Mouse (Mus musculus): ENCODE results near the gene Rpl31. TPM values are rescaled to one million over a fixed set of nuclear protein-coding genes. Genes with fewer than 3 reads are reported as not detected.
A peak's percentile ranks its signal among the peaks of the same experiment; 100 is the strongest.

Gene Rpl31
- polyA plus RNA-seq, 1 experiment from 2014 or later, result 371 TPM

GRCm38 (mm10) chr1:39389338-39389737, 21.7 kb downstream of the Rpl31 start:
- Histone ChIP-seq H3K36me3 (no peaks in the 10 kb centered on the region), H3K9ac (replicated peaks) (no peak overlapping the region), H3K4me1 (no peaks in the 10 kb centered on the region), H3K4me2 (replicated peaks) (no peak overlapping the region), H3K27me3 (no peaks in the 10 kb centered on the region), H3K9me3 (no peaks in the 10 kb centered on the region), H3K4me3 (no peak overlapping the region), H3K27ac (replicated peaks) (no peak overlapping the region)
- 93% methylated on average over 11 of the region's 11 CpGs for WGBS
- ATAC-seq (ENCODE audit: low FRiP score, low read depth), result no peak

DNA sequence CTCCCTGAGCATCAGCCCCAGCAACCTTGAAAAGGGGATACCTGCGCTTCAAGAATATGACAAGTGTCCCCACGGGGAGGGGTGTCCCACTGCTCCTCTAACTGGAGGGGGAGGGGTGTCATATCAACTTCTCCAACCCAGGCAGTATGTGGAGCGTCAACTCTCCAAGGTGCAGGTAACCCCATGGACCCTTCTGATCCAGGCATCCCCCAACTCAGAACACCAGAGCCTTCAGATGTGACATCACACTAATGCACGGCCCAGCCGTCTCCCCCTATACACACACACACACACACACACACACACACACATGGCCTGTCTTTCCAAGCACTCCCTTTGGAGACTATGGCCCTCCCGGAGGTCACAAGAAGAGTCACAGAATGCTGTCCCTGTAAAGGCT, 24.0 kb downstream of the Rpl31 start:
- Histone ChIP-seq H3K4me2 (replicated peaks) (no peak overlapping the region), H3K4me1 (no peaks in the 10 kb centered on the region), H3K9me3 (no peaks in the 10 kb centered on the region), H3K9ac (replicated peaks) (no peak overlapping the region), H3K27me3 (no peaks in the 10 kb centered on the region), H3K36me3 (no peaks in the 10 kb centered on the region), H3K4me3 (no peak overlapping the region), H3K27ac (replicated peaks) (no peak overlapping the region)
- 85% methylated on average over 6 of the region's 6 CpGs for WGBS
- 0 out of 2 replicates have a peak, but pooled peaks have one; percentile 38 for ATAC-seq (ENCODE audit: low FRiP score, low read depth)

GRCm38 (mm10) chr1:39392189-39392588, 24.5 kb downstream of the Rpl31 start:
- Histone ChIP-seq H3K4me2 (replicated peaks) (no peak overlapping the region), H3K9ac (replicated peaks) (no peak overlapping the region), H3K36me3 (0 out of 2 replicates have a peak, but pooled peaks cover under 1% of the 10 kb centered on the region), H3K9me3 (peaks cover 2% of the 10 kb centered on the region; the same call in 1 of the 2 replicates), H3K4me1 (no peaks in the 10 kb centered on the region), H3K27me3 (no peaks in the 10 kb centered on the region), H3K4me3 (no peak overlapping the region), H3K27ac (replicated peaks) (no peak overlapping the region)
- WGBS, result 50% methylated on average over 3 of the region's 3 CpGs
- ATAC-seq (ENCODE audit: low FRiP score, low read depth), result peak; percentile 49; the same call in 1 of the 2 replicates

- ATAC-seq (ENCODE audit: low FRiP score, low read depth), result no peak
These were observed 25.7 kb downstream of the Rpl31 start for GRCm38 (mm10) chr1:39393217-39393867.

GRCm38 (mm10) chr1:39394096-39394495, 26.5 kb downstream of the Rpl31 start:
- Histone ChIP-seq H3K27me3 (no peaks in the 10 kb centered on the region), H3K4me1 (no peaks in the 10 kb centered on the region), H3K4me3 (no peak overlapping the region), H3K36me3 (0 out of 2 replicates have a peak, but pooled peaks cover 3% of the 10 kb centered on the region), H3K9ac (replicated peaks) (no peak overlapping the region), H3K9me3 (peaks cover 3% of the 10 kb centered on the region; the same call in 1 of the 2 replicates), H3K4me2 (replicated peaks) (no peak overlapping the region), H3K27ac (replicated peaks) (no peak overlapping the region)
- WGBS, result 71% methylated on average over 10 of the region's 10 CpGs
- ATAC-seq (ENCODE audit: low FRiP score, low read depth), result no peak

More at GRCm38 (mm10) chr1:39393217-39393867, 25.7 kb downstream of the Rpl31 start:
- Histone ChIP-seq H3K9me3 (peaks cover 3% of the 10 kb centered on the region; the same call in 1 of the 2 replicates), H3K4me3 (no peak overlapping the region), H3K4me1 (no peaks in the 10 kb centered on the region), H3K9ac (replicated peaks) (no peak overlapping the region), H3K4me2 (replicated peaks) (no peak overlapping the region), H3K36me3 (0 out of 2 replicates have a peak, but pooled peaks cover 3% of the 10 kb centered on the region), H3K27ac (replicated peaks) (no peak overlapping the region), H3K27me3 (no peaks in the 10 kb centered on the region)
- 92% methylated on average over 8 of the region's 8 CpGs for WGBS

- H3K9me3 ChIP-seq, result peaks cover 3% of the 10 kb centered on the region; the same call in 1 of the 2 replicates
- no peak overlapping the region for H3K4me3 ChIP-seq
- H3K4me2 ChIP-seq (replicated peaks), result no peak overlapping the region
- 0 out of 2 replicates have a peak, but pooled peaks cover 3% of the 10 kb centered on the region for H3K36me3 ChIP-seq
- no peak for ATAC-seq (ENCODE audit: low FRiP score, low read depth)
- no peak overlapping the region for H3K9ac ChIP-seq (replicated peaks)
- WGBS, result 91% methylated on average over 3 of the region's 3 CpGs
- no peak overlapping the region for H3K27ac ChIP-seq (replicated peaks)
- no peaks in the 10 kb centered on the region for H3K27me3 ChIP-seq
- H3K4me1 ChIP-seq, result no peaks in the 10 kb centered on the region
These were observed 27.0 kb downstream of the Rpl31 start for GRCm38 (mm10) chr1:39394650-39395049.

DNA sequence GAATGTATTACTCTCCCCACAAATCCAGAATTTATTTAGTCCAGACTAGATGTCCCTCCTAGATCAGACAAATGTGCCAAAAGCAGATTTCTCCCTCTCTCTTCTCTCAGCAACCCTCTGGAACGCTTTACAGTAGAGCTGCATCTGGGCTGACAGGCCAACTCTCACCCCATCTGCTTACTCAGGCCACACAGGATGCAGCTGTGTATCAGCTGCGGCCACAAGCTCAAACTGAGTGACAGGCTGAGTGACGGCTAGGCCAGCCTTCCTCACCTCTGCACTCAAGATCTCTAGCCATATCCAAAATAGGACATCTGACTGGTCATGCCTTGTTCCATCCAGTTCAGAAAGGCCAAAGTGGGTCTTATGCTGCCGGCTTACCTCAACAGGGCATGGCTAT, 28.7 kb downstream of the Rpl31 start:
- peaks cover 3% of the 10 kb centered on the region; the same call in 1 of the 2 replicates for H3K9me3 ChIP-seq
- no peak overlapping the region for H3K27ac ChIP-seq (replicated peaks)
- H3K4me1 ChIP-seq, result no peaks in the 10 kb centered on the region
- 89% methylated on average over 4 of the region's 4 CpGs for WGBS
- no peak overlapping the region for H3K4me3 ChIP-seq
- H3K36me3 ChIP-seq, result 0 out of 2 replicates have a peak, but pooled peaks cover 3% of the 10 kb centered on the region
- no peak overlapping the region for H3K4me2 ChIP-seq (replicated peaks)
- H3K9ac ChIP-seq (replicated peaks), result no peak overlapping the region
- no peak for ATAC-seq (ENCODE audit: low FRiP score, low read depth)
- H3K27me3 ChIP-seq, result no peaks in the 10 kb centered on the region

DNA sequence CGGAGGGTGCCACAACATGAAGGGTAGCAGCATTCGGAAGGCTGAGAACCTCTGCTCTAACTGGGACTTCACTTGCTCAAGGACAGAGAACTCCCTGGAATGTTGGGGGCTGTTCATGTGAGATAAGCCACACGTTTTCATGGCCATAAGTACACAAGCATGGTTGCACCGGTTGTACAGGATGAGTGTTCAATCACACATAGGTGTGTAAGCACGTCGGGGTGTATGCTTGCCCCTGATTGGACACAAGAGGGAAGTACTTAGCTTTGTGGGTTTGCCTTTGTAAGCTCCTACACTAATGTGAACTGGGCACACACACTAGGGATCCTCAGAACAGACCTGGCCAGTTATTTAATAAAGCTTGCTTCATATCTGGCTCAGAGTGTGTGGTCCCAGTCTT, 30.6 kb downstream of the Rpl31 start:
- no peak for ATAC-seq (ENCODE audit: low FRiP score, low read depth)
- H3K9me3 ChIP-seq, result peaks cover 3% of the 10 kb centered on the region; the same call in 1 of the 2 replicates
- H3K27me3 ChIP-seq, result no peaks in the 10 kb centered on the region
- no peak overlapping the region for H3K9ac ChIP-seq (replicated peaks)
- H3K27ac ChIP-seq (replicated peaks), result no peak overlapping the region
- no peak overlapping the region for H3K4me3 ChIP-seq
- H3K36me3 ChIP-seq, result 0 out of 2 replicates have a peak, but pooled peaks cover 3% of the 10 kb centered on the region
- no peaks in the 10 kb centered on the region for H3K4me1 ChIP-seq
- no peak overlapping the region for H3K4me2 ChIP-seq (replicated peaks)
- WGBS, result 90% methylated on average over 6 of the region's 6 CpGs

DNA sequence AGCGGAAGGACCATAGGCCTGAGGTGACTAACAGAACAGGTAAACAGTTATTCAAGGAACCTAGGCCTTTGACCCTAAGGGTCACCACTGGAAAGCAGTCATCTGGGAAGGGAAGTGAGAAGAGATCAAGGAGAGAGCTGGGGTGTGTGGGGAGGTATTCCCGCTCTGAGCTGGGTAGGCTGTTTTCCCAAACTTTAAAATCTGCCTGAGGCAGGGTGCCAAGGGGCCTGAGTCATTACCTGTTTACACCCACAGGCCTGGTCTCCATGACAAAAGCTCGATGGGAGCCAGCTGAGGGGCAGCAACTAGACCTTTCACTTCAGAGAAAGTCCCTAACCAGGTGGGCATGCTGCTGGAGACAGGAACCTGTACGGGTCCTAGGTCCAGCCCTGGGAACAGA, 31.6 kb downstream of the Rpl31 start:
- WGBS, result 81% methylated on average over 4 of the region's 4 CpGs

DNA sequence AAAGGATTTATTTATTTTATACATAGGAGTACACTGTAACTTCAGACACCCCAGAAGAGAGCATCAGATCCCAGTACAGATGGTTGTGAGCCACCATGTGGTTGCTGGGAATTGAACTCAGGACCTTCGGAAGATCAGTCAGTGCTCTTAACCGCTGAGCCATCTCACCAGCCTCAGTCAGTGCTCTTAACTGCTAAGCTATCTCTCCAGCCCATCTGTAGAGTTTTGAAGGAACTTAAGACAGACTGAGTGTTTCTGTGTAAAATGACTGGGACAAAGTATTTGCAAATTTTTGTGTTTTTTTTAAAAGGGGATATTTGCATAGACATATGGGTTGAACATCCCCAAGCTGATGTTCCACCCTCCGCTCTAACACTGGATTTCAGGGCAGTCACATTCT, 32.5 kb downstream of the Rpl31 start:
- no peak overlapping the region for H3K9ac ChIP-seq (replicated peaks)

More for the DNA sequence above, 31.6 kb downstream of the Rpl31 start:
- Histone ChIP-seq H3K4me2 (replicated peaks) (no peak overlapping the region), H3K36me3 (0 out of 2 replicates have a peak, but pooled peaks cover 3% of the 10 kb centered on the region), H3K4me3 (no peak overlapping the region), H3K4me1 (no peaks in the 10 kb centered on the region), H3K27me3 (no peaks in the 10 kb centered on the region), H3K9ac (replicated peaks) (no peak overlapping the region), H3K27ac (replicated peaks) (no peak overlapping the region), H3K9me3 (peaks cover 3% of the 10 kb centered on the region; the same call in 1 of the 2 replicates)
- ATAC-seq (ENCODE audit: low FRiP score, low read depth), result no peak

DNA sequence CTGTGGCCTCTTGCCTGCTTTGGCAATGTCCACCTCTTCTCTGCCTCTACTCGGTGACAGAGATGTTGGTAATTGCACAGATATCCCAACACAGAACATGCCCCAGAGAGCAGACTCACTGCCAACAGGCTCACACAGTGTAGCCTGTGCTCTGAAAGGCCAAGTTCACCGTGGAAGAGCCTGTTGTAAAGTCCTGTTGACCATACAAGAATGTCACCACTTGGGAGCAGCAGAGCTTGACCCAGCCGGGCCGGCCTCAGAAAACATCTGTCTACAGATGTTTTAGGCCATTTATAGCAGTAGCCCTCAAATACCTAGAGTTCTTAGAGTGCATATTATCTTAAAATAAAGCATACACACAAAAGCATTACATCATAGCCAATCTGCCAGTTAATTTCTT, 39.5 kb downstream of the Rpl31 start:
- H3K4me2 ChIP-seq (replicated peaks), result no peak overlapping the region
- H3K9me3 ChIP-seq, result no peaks in the 10 kb centered on the region
- no peaks in the 10 kb centered on the region for H3K36me3 ChIP-seq
- 88% methylated on average over 4 of the region's 4 CpGs for WGBS
- ATAC-seq (ENCODE audit: low FRiP score, low read depth), result no peak
- H3K27me3 ChIP-seq, result no peaks in the 10 kb centered on the region
- H3K9ac ChIP-seq (replicated peaks), result no peak overlapping the region
- no peak overlapping the region for H3K4me3 ChIP-seq
- no peak overlapping the region for H3K27ac ChIP-seq (replicated peaks)
- no peaks in the 10 kb centered on the region for H3K4me1 ChIP-seq

More for the DNA sequence above, 32.5 kb downstream of the Rpl31 start:
- no peak for ATAC-seq (ENCODE audit: low FRiP score, low read depth)
- H3K27ac ChIP-seq (replicated peaks), result no peak overlapping the region
- no peaks in the 10 kb centered on the region for H3K4me1 ChIP-seq
- H3K4me2 ChIP-seq (replicated peaks), result no peak overlapping the region
- H3K9me3 ChIP-seq, result peaks cover 3% of the 10 kb centered on the region; the same call in 1 of the 2 replicates
- H3K4me3 ChIP-seq, result no peak overlapping the region
- 92% methylated on average over 3 of the region's 3 CpGs for WGBS
- H3K36me3 ChIP-seq, result 0 out of 2 replicates have a peak, but pooled peaks cover 3% of the 10 kb centered on the region
- H3K27me3 ChIP-seq, result no peaks in the 10 kb centered on the region

DNA sequence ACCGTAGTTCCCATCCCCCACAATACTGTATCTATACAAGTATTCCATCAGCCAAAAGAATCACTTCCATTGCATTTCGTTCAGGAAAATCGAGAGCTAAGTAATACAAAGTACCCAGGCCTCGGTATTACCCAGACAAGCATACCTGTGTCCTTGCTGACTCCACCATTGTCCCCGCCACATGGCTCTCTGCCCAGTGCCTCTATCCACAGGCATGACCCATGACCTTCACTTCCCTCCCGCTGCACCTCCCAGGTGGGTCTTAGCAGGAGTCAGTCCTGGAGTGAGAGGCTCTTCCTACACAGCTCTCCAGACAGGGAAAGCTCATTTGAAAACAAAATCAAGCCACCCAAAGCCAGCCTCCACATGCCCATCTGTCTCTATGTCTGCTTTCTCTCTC, 40.5 kb downstream of the Rpl31 start:
- no peak for ATAC-seq (ENCODE audit: low FRiP score, low read depth)
- Histone ChIP-seq H3K9me3 (no peaks in the 10 kb centered on the region), H3K36me3 (no peaks in the 10 kb centered on the region), H3K27ac (replicated peaks) (no peak overlapping the region), H3K27me3 (no peaks in the 10 kb centered on the region), H3K4me3 (no peak overlapping the region), H3K9ac (replicated peaks) (no peak overlapping the region), H3K4me1 (no peaks in the 10 kb centered on the region), H3K4me2 (replicated peaks) (no peak overlapping the region)
- WGBS, result 90% methylated on average over 6 of the region's 6 CpGs
